Mouse (Mus musculus) spleen, postnatal 14 days (tissue): Measurements from ENCODE around the gene Taar8c.
"Not testable (repeated sequence)": the region's sequence is repeated elsewhere in the genome, so short reads cannot be mapped to it uniquely, and the experiment has no call there.

Experiments
- DNase-seq, 2 experiments: peaks; one replicate each; pipeline ENCODE4 v3.0.0; 2021 to 2022; ENCODE audit warnings: low spot score in 2 of 2

The Taar8c gene

DNA sequence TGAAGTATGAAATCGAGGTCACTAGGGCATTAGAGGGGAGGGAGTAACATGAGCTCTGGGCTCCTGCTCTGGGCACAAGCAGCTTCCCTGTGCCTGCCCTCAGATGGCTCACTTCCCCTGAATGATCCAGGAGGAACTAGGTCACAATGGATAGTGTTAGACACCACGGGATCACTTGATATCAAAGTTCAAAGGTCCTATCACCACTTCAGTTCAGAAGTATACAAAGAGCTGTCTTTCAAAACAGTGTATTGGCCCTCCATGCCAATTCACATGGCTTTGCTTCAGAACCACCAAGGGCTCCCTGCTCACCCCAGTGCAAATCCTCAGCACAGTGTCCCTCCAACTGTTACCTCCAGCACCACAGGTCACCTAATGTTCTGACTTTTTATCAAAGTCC, 27.0 kb downstream of the Taar8c start:
- not testable (repeated sequence) for DNase-seq

DNA sequence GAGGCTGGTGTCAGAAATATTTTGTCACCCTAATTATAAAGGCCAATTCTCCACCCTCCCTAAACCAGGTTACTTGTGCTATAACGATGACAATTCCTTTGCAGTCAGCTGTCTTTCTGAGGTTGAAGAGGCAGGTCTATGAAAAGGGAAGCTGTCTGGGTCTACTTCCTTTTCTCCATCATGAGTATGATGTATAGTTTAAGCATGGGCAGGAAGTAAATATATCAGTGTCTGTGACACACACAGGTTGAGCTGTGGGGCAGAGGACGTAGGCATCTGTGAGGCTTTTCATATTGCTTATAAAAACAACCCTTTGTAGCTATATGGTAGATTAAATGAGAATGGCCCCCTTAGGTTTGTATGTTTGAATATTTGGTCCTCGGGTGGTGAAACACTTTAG, 42.7 kb downstream of the Taar8c start:
- DNase-seq = no peak

DNA sequence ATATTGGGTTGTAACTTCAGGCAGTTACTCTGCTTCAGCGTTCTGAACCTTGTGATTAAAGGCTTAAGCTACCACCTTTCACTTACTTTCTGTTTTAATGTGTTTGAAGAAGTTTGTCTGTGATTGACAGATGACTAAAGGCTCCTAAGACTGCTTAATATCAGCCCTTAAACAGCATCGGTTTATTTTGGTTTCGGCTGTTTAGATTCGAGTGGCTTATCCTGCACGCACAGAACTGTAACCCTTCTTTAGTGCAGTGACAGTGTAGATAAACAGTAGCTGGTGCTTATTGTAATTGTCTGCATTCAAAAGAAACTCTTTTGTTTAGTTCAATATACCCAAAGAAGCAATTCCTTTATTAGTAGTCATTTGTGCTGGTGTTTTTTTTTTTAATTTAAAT, 49.7 kb downstream of the Taar8c start:
- DNase-seq = no peak
